Comparison of ENCODE assay signal across 22 mouse cellular contexts in the genomic region with DNA sequence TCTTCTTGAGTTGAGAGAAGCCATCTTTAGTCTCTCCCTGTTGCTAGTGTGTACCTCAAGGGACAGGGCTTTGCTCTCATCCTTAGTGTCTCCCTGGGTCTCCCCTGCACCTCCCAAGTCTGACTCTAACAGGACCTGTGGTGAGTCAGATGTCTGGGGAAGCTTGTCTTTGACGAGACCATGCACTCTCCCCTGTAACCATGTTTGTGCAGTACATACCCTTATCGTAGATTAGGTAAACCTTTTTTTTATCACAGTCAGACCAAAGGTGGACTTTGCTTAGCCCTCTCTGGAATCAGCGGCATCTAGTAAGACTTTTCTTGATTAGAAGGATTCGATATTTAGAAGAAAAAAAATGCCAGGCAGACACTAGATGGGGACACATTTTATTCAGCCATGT. TPM values are rescaled to one million over a fixed set of nuclear protein-coding genes. Genes with fewer than 3 reads are reported as not detected.
"Had no signal": no experiment of that assay in that cellular context is flagged by ENCODE, and none has a peak within 500 bp of the region (broad histone marks: within the 10 kb centered on the region; RNA-seq: fewer than 3 reads in every experiment).

No protein-coding gene starts in this region.

- DNase-seq: gastrocnemius, adult 2 months; gastrocnemius, postnatal 10 days; gastrocnemius, postnatal 25 days; heart, adult 18-20 months; heart, postnatal 10 days; heart, postnatal 4 days; liver had no signal

- H3K36me3 ChIP-seq: heart, embryonic 10.5 days; heart, embryonic 12.5 days; hindbrain, embryonic 10.5 days; hindbrain, embryonic 12.5 days; limb, embryonic 10.5 days; limb, embryonic 12.5 days had no signal

- H3K4me1 ChIP-seq: heart, embryonic 10.5 days; heart, embryonic 12.5 days; hindbrain, embryonic 10.5 days; hindbrain, embryonic 12.5 days had no signal

- H3K4me2 ChIP-seq: heart, embryonic 12.5 days; hindbrain, embryonic 12.5 days; hindbrain, embryonic 14.5 days; limb, embryonic 12.5 days had no signal

- H3K27ac ChIP-seq: gastrocnemius, adult 2 months; heart, embryonic 10.5 days; hindbrain, embryonic 10.5 days; hindbrain, embryonic 12.5 days; hindbrain, embryonic 14.5 days; layer of hippocampus, adult 2 months; left cerebral cortex, adult 2 months; limb, embryonic 10.5 days; limb, embryonic 12.5 days had no signal

- H3K9me3 ChIP-seq: heart, embryonic 10.5 days; heart, embryonic 12.5 days; hindbrain, embryonic 10.5 days; hindbrain, embryonic 12.5 days; limb, embryonic 10.5 days; limb, embryonic 12.5 days had no signal

- H3K9ac ChIP-seq: heart, embryonic 12.5 days; hindbrain, embryonic 12.5 days; hindbrain, embryonic 14.5 days; limb, embryonic 12.5 days had no signal

- H3K27me3 ChIP-seq: heart, embryonic 12.5 days; hindbrain, embryonic 12.5 days; limb, embryonic 12.5 days had no signal

- ATAC-seq: hindbrain, embryonic 16.5 days; inflammation-experienced regulatory T-cells, adult 6 months had no signal

- H3K4me3 ChIP-seq: gastrocnemius, adult 2 months; heart, embryonic 10.5 days; heart, embryonic 12.5 days; hindbrain, embryonic 10.5 days; hindbrain, embryonic 12.5 days; layer of hippocampus, adult 2 months; left cerebral cortex, adult 2 months; limb, embryonic 10.5 days; limb, embryonic 12.5 days had no signal

RNA-seq across cellular contexts. Expression of a gene that starts 16.1 kb away (rescaled TPM):
- polyA plus RNA-seq: hindbrain, embryonic 14.5 days; inflammation-experienced regulatory T-cells, adult 6 months had no signal

RNA-seq across cellular contexts. Expression of a gene that starts 32.0 kb away (rescaled TPM):
- polyA plus RNA-seq: heart, embryonic 10.5 days; heart, embryonic 12.5 days; heart, embryonic 14.5 days; heart, embryonic 16.5 days; hindbrain, embryonic 14.5 days; inflammation-experienced regulatory T-cells, adult 6 months; kidney, embryonic 14.5 days; limb, embryonic 10.5 days; limb, embryonic 12.5 days had no signal

RNA-seq across cellular contexts. Expression of a gene that starts 38.9 kb away (rescaled TPM):
- polyA plus RNA-seq: frontal cortex, adult 2 months; heart, embryonic 14.5 days; hindbrain, embryonic 10.5 days; inflammation-experienced regulatory T-cells, adult 6 months had no signal
